Mouse (Mus musculus) myocyte (in vitro differentiated cells): ENCODE data around the gene Pir. TPM values are rescaled to one million over a fixed set of nuclear protein-coding genes. Genes with fewer than 3 reads are reported as not detected.

Experiments used
- H3K27me3 ChIP-seq: one replicate; pipeline ENCODE4 v1.6.1; 2011; ENCODE audit not compliant: control insufficient read depth, insufficient read depth, insufficient read length
- H3K36me3 ChIP-seq: one replicate; pipeline ENCODE4 v1.6.1; 2011; ENCODE audit not compliant: control insufficient read depth, insufficient read depth
- H3K4me2 ChIP-seq: one replicate; pipeline ENCODE4 v1.6.1; 2011; ENCODE audit warnings: low read depth, control low read depth
- H3K4me3 ChIP-seq: one replicate; pipeline ENCODE4 v1.5.1; 2011; ENCODE audit warnings: mild to moderate bottlenecking, control low read depth, moderate library complexity
- H3K79me2 ChIP-seq: one replicate; pipeline ENCODE4 v1.6.1; 2011; ENCODE audit not compliant: control insufficient read depth, insufficient read depth
- H3ac ChIP-seq: one replicate; pipeline ENCODE4 v1.6.1; 2011; ENCODE audit not compliant: control insufficient read depth, insufficient read length
- CEBPB ChIP-seq: IDR thresholded peaks from 2 replicates; pipeline ENCODE4 v1.6.1; 2011; ENCODE audit warnings: mild to moderate bottlenecking, moderate library complexity; ENCODE audit not compliant: poor library complexity, insufficient read depth, severe bottlenecking
- E2F4 ChIP-seq: IDR thresholded peaks from one replicate; pipeline ENCODE4 v1.6.1; 2011; ENCODE audit warnings: mild to moderate bottlenecking, control low read depth, moderate library complexity; ENCODE audit not compliant: insufficient read depth
- MAX ChIP-seq: IDR thresholded peaks from one replicate; pipeline ENCODE4 v1.6.1; 2011; ENCODE audit warnings: low read depth, mild to moderate bottlenecking, control low read depth
- MYOD1 ChIP-seq, 3 experiments: IDR thresholded peaks; one replicate each; pipeline ENCODE4 v1.6.1; 2011; ENCODE audit warnings: control low read depth in 2 of 3, low read depth in 2 of 3, mild to moderate bottlenecking in 2 of 3, moderate library complexity in 1 of 3; ENCODE audit not compliant: insufficient read length in 2 of 3, control insufficient read depth in 1 of 3
- MYOG ChIP-seq, 3 experiments: IDR thresholded peaks; one replicate each; pipeline ENCODE4 v1.6.1; 2011; ENCODE audit warnings: control low read depth in 2 of 3, low read depth in 2 of 3, mild to moderate bottlenecking in 2 of 3; ENCODE audit not compliant: insufficient read length in 2 of 3, control insufficient read depth in 1 of 3, insufficient read depth in 1 of 3
- POLR2A ChIP-seq: IDR thresholded peaks from one replicate; pipeline ENCODE4 v1.6.1; 2011; ENCODE audit warnings: low read depth, mild to moderate bottlenecking, control low read depth, moderate library complexity; ENCODE audit not compliant: insufficient read length
- POLR2AphosphoS2 ChIP-seq: IDR thresholded peaks from one replicate; pipeline ENCODE4 v1.6.1; 2011; ENCODE audit warnings: low read depth, control low read depth; ENCODE audit not compliant: insufficient read length
- REST ChIP-seq: IDR thresholded peaks from one replicate; pipeline ENCODE4 v1.6.1; 2011; ENCODE audit warnings: mild to moderate bottlenecking, control low read depth, moderate library complexity; ENCODE audit not compliant: insufficient read depth, insufficient read length
- SRF ChIP-seq: IDR thresholded peaks from one replicate; pipeline ENCODE4 v1.6.1; 2011; ENCODE audit warnings: low read depth; ENCODE audit not compliant: control insufficient read depth, insufficient read length
- TCF12 ChIP-seq: IDR thresholded peaks from one replicate; pipeline ENCODE4 v1.6.1; 2011; ENCODE audit warnings: mild to moderate bottlenecking, control low read depth; ENCODE audit not compliant: poor library complexity, insufficient read depth, severe bottlenecking
- TCF3 ChIP-seq: IDR thresholded peaks from one replicate; pipeline ENCODE4 v1.6.1; 2011; ENCODE audit warnings: low read depth, control low read depth; ENCODE audit not compliant: insufficient read length
- USF1 ChIP-seq: IDR thresholded peaks from one replicate; pipeline ENCODE4 v1.6.1; 2011; ENCODE audit warnings: low read depth, mild to moderate bottlenecking, control low read depth, moderate library complexity
- polyA plus RNA-seq: library from polyadenylated mRNA; unstranded; fragments of >200 nt; fragmentation: generic; extraction: Trizol; gene quantifications from one replicate; pipeline ENCODE4 v1.2.1, GENCODE M21; 2012; ENCODE audit warnings: missing spikeins

Pir gene
- polyA plus RNA-seq, 1 experiment, result 6.0 TPM

DNA sequence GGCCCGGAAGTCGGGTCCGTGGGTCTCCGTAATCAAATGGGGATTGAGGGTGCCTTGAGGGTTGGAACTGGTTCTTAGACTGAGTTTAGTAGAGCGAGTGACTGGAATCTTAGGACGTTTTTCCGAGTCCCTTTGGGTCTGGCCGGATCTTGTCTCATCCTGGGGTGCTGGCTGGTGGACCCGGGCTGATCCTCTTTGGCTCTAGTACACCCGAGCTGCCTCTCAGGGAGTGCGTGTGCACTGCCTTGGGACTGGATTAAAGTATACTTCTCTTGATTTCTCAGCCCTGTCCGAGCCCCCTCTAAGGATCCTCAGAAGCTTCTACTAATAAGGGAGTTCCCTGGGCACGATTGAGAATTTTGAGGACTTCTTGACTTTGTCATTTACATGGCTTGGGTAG is 150.8 kb downstream of the Pir start:
- Histone ChIP-seq H3K79me2 (peaks cover 22% of the 10 kb centered on the region), H3K4me2 (peak overlapping the region; percentile 59), H3ac (no peak overlapping the region), H3K4me3 (peak overlapping the region; percentile 44), H3K36me3 (no peaks in the 10 kb centered on the region), H3K27me3 (no peaks in the 10 kb centered on the region)
- TF ChIP-seq TCF12 (no peak), MYOD1 (IDR thresholded peaks at IDR 0.05; ENCODE audit: control insufficient read depth in 1 of 3, insufficient read length in 2 of 3, low read depth in 2 of 3) (no peak), MYOG (IDR thresholded peaks at IDR 0.05; ENCODE audit: control insufficient read depth in 1 of 3, insufficient read depth in 1 of 3, insufficient read length in 2 of 3, low read depth in 2 of 3) (no peak), POLR2AphosphoS2 (no peak), CEBPB (no peak), POLR2A (no peak), E2F4 (no peak), USF1 (no peak), TCF3 (no peak), SRF (no peak)

DNA sequence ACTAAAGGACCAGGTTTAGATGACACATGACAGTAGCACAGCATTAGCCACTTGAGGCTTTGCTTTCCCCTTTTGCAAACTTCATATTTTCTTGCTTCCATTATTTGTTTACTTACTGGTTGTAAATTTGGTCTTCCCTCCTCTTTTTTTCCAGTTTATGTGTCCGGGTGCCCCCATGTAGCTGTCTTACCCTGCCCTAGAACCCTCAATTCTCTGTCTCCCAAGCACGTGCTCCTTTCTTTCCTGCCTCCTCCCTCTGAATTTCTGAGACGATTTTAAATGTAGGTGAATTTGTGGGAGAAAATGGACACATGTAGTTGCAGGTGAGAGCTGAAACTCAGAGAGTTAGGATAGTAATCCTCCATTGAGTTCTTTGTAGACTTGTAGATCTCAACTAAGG is 151.3 kb downstream of the Pir start:
- Histone ChIP-seq H3K79me2 (peaks cover 22% of the 10 kb centered on the region), H3ac (no peak overlapping the region), H3K36me3 (no peaks in the 10 kb centered on the region), H3K27me3 (no peaks in the 10 kb centered on the region), H3K4me2 (peak overlapping the region; percentile 59), H3K4me3 (peak overlapping the region; percentile 44)
- no peak for TF ChIP-seq MYOD1 (IDR thresholded peaks at IDR 0.05; ENCODE audit: control insufficient read depth in 1 of 3, insufficient read length in 2 of 3, low read depth in 2 of 3)
- TF ChIP-seq MAX, result no peak
- TF ChIP-seq USF1, result no peak
- TF ChIP-seq MYOG (IDR thresholded peaks at IDR 0.05; ENCODE audit: control insufficient read depth in 1 of 3, insufficient read depth in 1 of 3, insufficient read length in 2 of 3, low read depth in 2 of 3), result no peak
- TF ChIP-seq REST, result no peak
- no peak for TF ChIP-seq POLR2AphosphoS2
- TF ChIP-seq SRF, result no peak
- no peak for TF ChIP-seq POLR2A
- no peak for TF ChIP-seq TCF12
- no peak for TF ChIP-seq E2F4
- no peak for TF ChIP-seq CEBPB
- no peak for TF ChIP-seq TCF3

Other genes with a start within 250 kb of the Pir start
- gene Car5b, start 241.4 kb upstream of the Pir start, polyA plus RNA-seq, result 7.5 TPM
- 5.9 TPM for gene Siah1b, start 192.9 kb upstream of the Pir start, polyA plus RNA-seq
- not detected for gene Cltrn, start 180.5 kb upstream of the Pir start, polyA plus RNA-seq
- not detected for gene Ace2, start 130.0 kb upstream of the Pir start, polyA plus RNA-seq
- not detected for gene Bmx, start 11.2 kb upstream of the Pir start, polyA plus RNA-seq
- 2.1 TPM for gene Vegfd, start 104.0 kb downstream of the Pir start, polyA plus RNA-seq
- gene Piga, start 150.4 kb downstream of the Pir start, polyA plus RNA-seq, result 2.5 TPM
- gene Asb11, start 167.6 kb downstream of the Pir start, polyA plus RNA-seq, result 1.6 TPM
- not detected for gene Asb9, start 237.0 kb downstream of the Pir start, polyA plus RNA-seq